Mouse (Mus musculus) cerebellum, adult 9-11 months (tissue): ENCODE measurements at regions not wholly inside any gene's neighbourhood (a gene's known extent, or its start where the extent isn't known, plus 50 kb on each side); places are given as distances from the start of the nearest gene placed in this dataset.

Source experiments
- DNase-seq: peaks from one replicate; pipeline ENCODE4 v3.0.0; 2022

- DNase-seq, result no peak
Measured at GRCm38 (mm10) chr10:111073851-111074430, 64.0 kb upstream of the Zdhhc17 start.

GRCm38 (mm10) chr10:111073262-111073661, 63.3 kb upstream of the Zdhhc17 start:
- no peak for DNase-seq

- DNase-seq, result no peak
Measured at GRCm38 (mm10) chr10:111072554-111072909, 62.6 kb upstream of the Zdhhc17 start.

GRCm38 (mm10) chr10:111071805-111072553, 62.0 kb upstream of the Zdhhc17 start:
- DNase-seq, result no peak

GRCm38 (mm10) chr10:111066146-111066545, 56.2 kb upstream of the Zdhhc17 start:
- DNase-seq, result no peak

GRCm38 (mm10) chr10:111060626-111061025, 50.7 kb upstream of the Zdhhc17 start:
- no peak for DNase-seq
